Mouse (Mus musculus): ENCODE measurements around the gene Cops6. TPM values are rescaled to one million over a fixed set of nuclear protein-coding genes. Genes with fewer than 3 reads are reported as not detected.
A peak's percentile ranks its signal among the peaks of the same experiment; 100 is the strongest.

The Cops6 gene
- polyA plus RNA-seq, 1 experiment from 2014 or later, result 180 TPM

- Histone ChIP-seq H3K4me2 (peak within 1 kb of the TSS; percentile 83), H3K27me3 (no peaks in the 10 kb centered on the region), H3K9ac (peak within 1 kb of the TSS; percentile 87), H3K27ac (peak within 1 kb of the TSS; percentile 83), H3K36me3 (peaks cover 22% of the 10 kb centered on the region), H3K9me3 (replicated peaks) (no peaks in the 10 kb centered on the region), H3K4me3 (replicated peaks) (peak within 1 kb of the TSS; percentile 87), H3K4me1 (replicated peaks) (peaks cover 22% of the 10 kb centered on the region)
- ATAC-seq (ENCODE audit: low read depth) (peak; percentile 97), DNase-seq (peak; percentile 86)
- WGBS (ENCODE audit: insufficient replicate concordance), result 1% methylated on average over 31 of the region's 31 CpGs
These were observed 5.4 kb upstream of the Cops6 start, which contains the start of gene Zfp113 for GRCm38 (mm10) chr5:138155443-138155976. Gene Zfp113, minus strand, starts transcription at chr5:138155744.

DNA sequence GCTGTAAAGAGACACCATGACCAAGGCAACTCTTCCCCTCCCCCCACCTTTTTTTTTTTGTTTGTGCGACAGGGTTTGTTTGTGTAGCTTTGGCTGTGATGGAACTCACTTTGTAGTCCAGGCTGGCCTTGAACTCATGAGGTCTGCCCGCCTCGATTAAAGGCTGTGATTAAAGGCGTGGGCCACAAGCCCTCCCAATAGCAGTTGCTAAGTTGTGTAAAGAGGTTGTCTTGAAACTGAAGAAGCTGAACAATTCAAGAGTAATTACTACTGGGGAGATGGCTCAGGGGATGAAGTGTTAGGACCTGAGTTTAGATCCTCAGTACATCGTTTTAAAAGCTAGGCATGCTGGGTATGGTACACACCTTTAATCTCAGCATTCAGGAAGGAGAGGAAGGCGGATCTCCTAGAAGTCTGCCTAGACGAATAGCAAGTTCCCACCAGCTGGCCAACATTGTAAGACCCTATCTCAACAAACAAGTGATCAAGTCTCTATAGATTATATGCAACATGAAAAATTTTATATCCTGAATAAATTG lies 578 bp upstream of the Cops6 start:
- Histone ChIP-seq H3K4me3 (replicated peaks) (peak overlapping the region; percentile 90), H3K9me3 (replicated peaks) (no peaks in the 10 kb centered on the region), H3K27ac (peak overlapping the region; percentile 61), H3K4me1 (replicated peaks) (peaks cover 36% of the 10 kb centered on the region), H3K27me3 (no peaks in the 10 kb centered on the region), H3K9ac (peak overlapping the region; percentile 88), H3K36me3 (peaks cover 33% of the 10 kb centered on the region), H3K4me2 (peak overlapping the region; percentile 83)
- WGBS (ENCODE audit: insufficient replicate concordance), result 60% methylated on average over 7 of the region's 7 CpGs
- ATAC-seq (ENCODE audit: low read depth) (no peak), DNase-seq (no peak)

DNA sequence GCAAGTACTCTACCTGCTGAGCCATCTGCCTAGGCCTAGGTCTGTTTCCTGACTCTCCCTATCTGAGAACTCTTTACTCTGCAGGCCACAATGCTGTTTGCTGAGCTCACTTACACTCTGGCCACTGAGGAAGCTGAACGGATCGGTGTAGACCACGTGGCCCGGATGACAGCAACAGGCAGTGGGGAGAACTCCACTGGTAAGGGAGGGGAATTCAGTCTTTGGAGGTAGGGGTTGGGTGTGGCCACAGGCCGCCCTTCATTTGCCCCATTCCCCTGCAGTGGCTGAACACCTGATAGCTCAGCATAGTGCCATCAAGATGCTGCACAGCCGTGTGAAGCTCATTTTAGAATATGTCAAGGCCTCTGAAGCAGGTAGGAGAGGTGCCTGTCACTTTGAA lies 2.2 kb downstream of the Cops6 start:
- Histone ChIP-seq H3K36me3 (peaks cover 60% of the 10 kb centered on the region), H3K9ac (no peak overlapping the region), H3K4me2 (no peak overlapping the region; the same call in 1 of the 2 replicates), H3K9me3 (replicated peaks) (no peaks in the 10 kb centered on the region), H3K27me3 (no peaks in the 10 kb centered on the region), H3K4me3 (replicated peaks) (peak overlapping the region; percentile 90; the same call in 1 of the 2 replicates), H3K4me1 (replicated peaks) (peaks cover 55% of the 10 kb centered on the region), H3K27ac (peak overlapping the region; percentile 73)
- 56% methylated on average over 6 of the region's 6 CpGs for WGBS (ENCODE audit: insufficient replicate concordance)
- DNase-seq, result no peak
- ATAC-seq (ENCODE audit: low read depth), result no peak

DNA sequence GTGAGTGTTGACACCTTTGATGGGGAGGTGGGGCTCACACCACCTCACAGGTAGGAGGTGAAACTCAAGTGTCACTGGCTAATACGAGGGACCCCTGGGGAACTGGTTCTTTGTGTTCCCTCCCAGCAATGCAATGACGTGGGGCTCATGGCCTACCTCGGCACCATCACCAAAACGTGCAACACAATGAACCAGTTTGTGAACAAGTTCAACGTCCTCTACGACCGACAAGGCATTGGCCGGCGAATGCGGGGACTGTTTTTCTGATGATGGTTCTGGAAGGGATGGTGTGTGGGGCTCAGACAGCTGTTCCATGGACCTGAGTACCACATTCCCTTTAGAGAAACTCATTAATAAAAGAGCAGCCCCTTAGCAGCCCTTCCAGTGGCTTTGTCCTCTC lies 2.7 kb downstream of the Cops6 start:
- Histone ChIP-seq H3K27me3 (no peaks in the 10 kb centered on the region), H3K27ac (peak overlapping the region; percentile 73; the same call in 1 of the 2 replicates), H3K9me3 (replicated peaks) (no peaks in the 10 kb centered on the region), H3K4me1 (replicated peaks) (peaks cover 59% of the 10 kb centered on the region), H3K9ac (no peak overlapping the region), H3K36me3 (peaks cover 66% of the 10 kb centered on the region), H3K4me3 (replicated peaks) (0 out of 2 replicates have a peak overlapping the region, but pooled peaks have one; percentile 3), H3K4me2 (no peak overlapping the region)
- ATAC-seq (ENCODE audit: low read depth) (no peak), DNase-seq (no peak)
- WGBS (ENCODE audit: insufficient replicate concordance), result 74% methylated on average over 10 of the region's 10 CpGs

GRCm38 (mm10) chr5:138165594-138165993 lies 4.7 kb downstream of the Cops6 start:
- peaks cover 79% of the 10 kb centered on the region for H3K36me3 ChIP-seq
- DNase-seq (no peak), ATAC-seq (ENCODE audit: low read depth) (no peak)
- H3K4me1 ChIP-seq (replicated peaks), result peaks cover 71% of the 10 kb centered on the region
- H3K27ac ChIP-seq, result no peak overlapping the region
- H3K4me3 ChIP-seq (replicated peaks), result no peak overlapping the region
- no peaks in the 10 kb centered on the region for H3K9me3 ChIP-seq (replicated peaks)
- no peaks in the 10 kb centered on the region for H3K27me3 ChIP-seq
- no peak overlapping the region for H3K4me2 ChIP-seq
- WGBS (ENCODE audit: insufficient replicate concordance), result 83% methylated on average over 8 of the region's 8 CpGs
- H3K9ac ChIP-seq, result no peak overlapping the region

DNA sequence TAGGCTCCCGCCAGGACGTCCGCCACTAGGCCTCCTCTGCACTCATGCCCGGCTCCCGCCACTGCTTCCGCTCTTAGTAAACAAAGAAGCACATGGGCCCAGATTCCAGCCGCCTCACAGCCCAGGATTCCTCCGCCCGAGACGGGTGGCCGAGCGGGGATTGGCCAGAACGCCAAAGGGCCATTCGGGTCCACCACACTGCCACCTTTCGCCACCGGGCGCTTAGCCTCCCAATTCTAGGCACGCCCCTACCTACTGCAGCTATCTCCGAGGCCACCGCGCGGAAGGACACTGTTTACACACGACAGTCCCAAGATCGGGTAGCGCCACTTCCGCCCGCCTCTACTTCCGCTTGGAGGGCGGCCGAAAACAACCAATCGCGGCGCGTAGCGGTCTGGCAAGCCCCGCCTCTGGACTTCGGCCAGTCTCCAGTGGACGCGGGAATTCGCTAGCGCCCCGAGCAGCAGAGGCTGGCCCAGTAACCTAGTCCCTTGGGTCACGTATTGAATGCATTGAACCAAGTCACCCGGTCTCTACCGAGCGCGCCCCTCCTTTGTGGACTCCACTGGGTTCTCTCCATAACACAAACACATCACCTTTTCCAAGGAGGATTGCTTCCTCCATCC lies 10.2 kb downstream of the Cops6 start:
- peak; percentile 94 for DNase-seq
- Histone ChIP-seq H3K4me1 (replicated peaks) (peaks cover 59% of the 10 kb centered on the region), H3K4me3 (replicated peaks) (peak overlapping the region; percentile 92), H3K4me2 (peak overlapping the region; percentile 93), H3K9ac (peak overlapping the region; percentile 95), H3K27ac (peak overlapping the region; percentile 99), H3K9me3 (replicated peaks) (no peaks in the 10 kb centered on the region), H3K27me3 (no peaks in the 10 kb centered on the region), H3K36me3 (peaks cover 62% of the 10 kb centered on the region)
- ATAC-seq (ENCODE audit: low read depth), result peak; percentile 84
- WGBS (ENCODE audit: insufficient replicate concordance), result under 1% methylated on average over 47 of the region's 47 CpGs

DNA sequence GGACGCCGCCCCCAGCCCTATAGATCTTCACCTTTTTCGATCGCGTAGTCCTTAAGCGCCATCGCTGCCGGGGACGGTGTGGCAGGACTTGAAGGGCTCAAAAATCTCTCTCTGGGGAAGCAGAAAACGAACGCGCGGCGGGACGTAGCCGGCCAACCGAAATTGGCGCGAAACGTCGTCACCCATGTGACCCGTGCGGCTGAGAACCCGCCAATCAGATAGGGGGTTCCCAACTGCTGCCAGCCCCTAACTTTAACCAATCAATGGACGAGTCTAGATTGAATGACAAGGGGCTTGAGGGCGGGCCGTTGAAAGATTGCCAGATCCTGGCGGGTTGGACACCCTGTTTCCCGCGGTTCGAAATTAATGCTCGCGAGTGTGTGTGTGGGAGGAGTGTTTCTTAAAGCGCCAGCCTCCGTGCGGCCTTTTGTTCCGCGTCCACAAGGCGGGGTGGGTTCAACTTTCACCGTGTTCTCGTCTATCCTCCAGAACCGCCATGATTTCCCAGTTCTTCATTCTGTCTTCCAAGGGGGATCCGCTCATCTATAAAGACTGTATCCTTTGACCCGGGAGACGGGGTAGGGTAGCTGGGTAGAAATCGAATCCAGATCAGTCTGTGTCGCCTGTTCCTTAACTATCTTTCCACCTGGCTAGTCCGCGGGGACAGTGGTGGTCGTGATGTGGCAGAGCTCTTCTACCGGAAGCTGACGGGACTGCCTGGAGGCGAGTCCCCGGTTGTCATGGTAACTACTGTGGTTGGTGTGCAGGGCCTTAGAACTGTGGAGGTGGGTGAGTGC lies 11.0 kb downstream of the Cops6 start, which contains the start of the genes Ap4m1 and Mcm7:
Gene Ap4m1 (plus strand): TSS at position 308 of the 797 bp plus-strand sequence.
Gene Mcm7 (minus strand): TSS at position 728 of the 797 bp plus-strand sequence.
- DNase-seq (peak; percentile 95), ATAC-seq (ENCODE audit: low read depth) (peak; percentile 84)
- Histone ChIP-seq H3K4me1 (replicated peaks) (peaks cover 53% of the 10 kb centered on the region), H3K27me3 (no peaks in the 10 kb centered on the region), H3K4me2 (peak within 1 kb of the TSS; percentile 93), H3K27ac (peak within 1 kb of the TSS; percentile 99), H3K9me3 (replicated peaks) (no peaks in the 10 kb centered on the region), H3K4me3 (replicated peaks) (peak within 1 kb of the TSS; percentile 92), H3K36me3 (peaks cover 62% of the 10 kb centered on the region), H3K9ac (peak within 1 kb of the TSS; percentile 95)
- under 1% methylated on average over 54 of the region's 54 CpGs for WGBS (ENCODE audit: insufficient replicate concordance)

DNA sequence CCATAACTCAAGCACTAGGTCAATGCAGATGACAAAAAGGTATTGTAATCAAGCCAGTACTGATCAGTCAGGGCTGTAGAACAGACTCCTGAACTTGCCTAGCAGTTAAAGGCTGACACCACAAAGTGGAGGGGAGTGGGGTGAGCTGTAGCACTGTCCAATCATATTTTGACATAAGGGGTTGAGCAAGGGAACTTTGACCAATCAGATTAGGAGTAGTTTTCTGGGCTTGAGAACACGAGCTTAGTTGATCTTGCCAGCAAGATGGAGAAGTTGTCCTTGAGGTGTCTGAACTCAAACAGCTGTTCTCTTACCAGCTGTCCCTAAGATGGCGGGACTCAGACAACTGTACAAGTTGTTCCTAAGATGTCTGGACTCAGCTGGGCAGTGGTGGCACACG lies 12.3 kb downstream of the Cops6 start:
- Histone ChIP-seq H3K9ac (peak overlapping the region; percentile 95), H3K4me3 (replicated peaks) (peak overlapping the region; percentile 92), H3K27ac (peak overlapping the region; percentile 99; the same call in 1 of the 2 replicates), H3K27me3 (no peaks in the 10 kb centered on the region), H3K4me1 (replicated peaks) (peaks cover 43% of the 10 kb centered on the region), H3K9me3 (replicated peaks) (no peaks in the 10 kb centered on the region), H3K4me2 (peak overlapping the region; percentile 93), H3K36me3 (peaks cover 62% of the 10 kb centered on the region)
- DNase-seq (no peak), ATAC-seq (ENCODE audit: low read depth) (no peak)
- WGBS (ENCODE audit: insufficient replicate concordance), result 64% methylated on average over 3 of the region's 3 CpGs

GRCm38 (mm10) chr5:138186950-138187638 lies 26.2 kb downstream of the Cops6 start, which contains the start of the genes Taf6 and Cnpy4:
Gene Taf6, minus strand, starts transcription at chr5:138187451.
Gene Cnpy4, plus strand, starts transcription at chr5:138187485.
- DNase-seq, result peak; percentile 83
- peak; percentile 82 for ATAC-seq (ENCODE audit: low read depth)
- peak within 1 kb of the TSS; percentile 84 for H3K27ac ChIP-seq
- H3K27me3 ChIP-seq, result no peaks in the 10 kb centered on the region
- peak within 1 kb of the TSS; percentile 81 for H3K4me3 ChIP-seq (replicated peaks)
- H3K9ac ChIP-seq, result peak within 1 kb of the TSS; percentile 86
- H3K9me3 ChIP-seq (replicated peaks), result no peaks in the 10 kb centered on the region
- under 1% methylated on average over 31 of the region's 31 CpGs for WGBS (ENCODE audit: insufficient replicate concordance)
- H3K4me2 ChIP-seq, result peak within 1 kb of the TSS; percentile 84
- peaks cover 36% of the 10 kb centered on the region for H3K36me3 ChIP-seq
- H3K4me1 ChIP-seq (replicated peaks), result peaks cover 36% of the 10 kb centered on the region

GRCm38 (mm10) chr5:138187661-138188306 lies 26.9 kb downstream of the Cops6 start:
- ATAC-seq (ENCODE audit: low read depth) (peak; percentile 79), DNase-seq (peak; percentile 67)
- H3K9me3 ChIP-seq (replicated peaks), result no peaks in the 10 kb centered on the region
- H3K27ac ChIP-seq, result peak overlapping the region; percentile 84
- H3K9ac ChIP-seq, result peak overlapping the region; percentile 84
- H3K4me2 ChIP-seq, result peak overlapping the region; percentile 84
- peaks cover 36% of the 10 kb centered on the region for H3K36me3 ChIP-seq
- peaks cover 36% of the 10 kb centered on the region for H3K4me1 ChIP-seq (replicated peaks)
- H3K27me3 ChIP-seq, result no peaks in the 10 kb centered on the region
- peak overlapping the region; percentile 81 for H3K4me3 ChIP-seq (replicated peaks)
- under 1% methylated on average over 10 of the region's 10 CpGs for WGBS (ENCODE audit: insufficient replicate concordance)

Measured in liver, embryonic 13.5 days (tissue).